Mouse (Mus musculus) R1 (cell line): ENCODE data around the gene Gnpat.
A peak's percentile ranks its signal among the peaks of the same experiment; 100 is the strongest.
"Not testable (repeated sequence)": the region's sequence is repeated elsewhere in the genome, so short reads cannot be mapped to it uniquely, and the experiment has no call there.

Experiments
- DNase-seq: peaks from one replicate; pipeline ENCODE4 v3.0.0-alpha.2; 2018; ENCODE audit warnings: low read depth, low spot score

Gene Gnpat

DNA sequence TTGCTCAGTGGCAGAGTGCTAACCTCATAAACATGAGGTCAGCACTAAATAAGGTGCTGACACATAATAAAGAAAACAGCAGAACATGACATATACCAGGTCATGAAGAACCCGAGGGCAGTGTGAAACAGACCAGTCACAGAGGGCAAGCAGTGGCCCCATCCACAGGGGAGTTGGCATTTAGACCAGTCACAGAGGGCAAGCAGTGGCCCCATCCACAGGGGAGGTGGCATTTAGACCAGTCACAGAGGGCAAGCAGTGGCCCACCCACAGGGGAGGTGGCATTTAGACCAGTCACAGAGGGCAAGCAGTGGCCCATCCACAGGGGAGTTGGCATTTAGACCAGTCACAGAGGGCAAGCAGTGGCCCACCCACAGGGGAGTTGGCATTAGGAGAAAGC lies 19.9 kb upstream of the Gnpat start:
- not testable (repeated sequence) for DNase-seq

DNA sequence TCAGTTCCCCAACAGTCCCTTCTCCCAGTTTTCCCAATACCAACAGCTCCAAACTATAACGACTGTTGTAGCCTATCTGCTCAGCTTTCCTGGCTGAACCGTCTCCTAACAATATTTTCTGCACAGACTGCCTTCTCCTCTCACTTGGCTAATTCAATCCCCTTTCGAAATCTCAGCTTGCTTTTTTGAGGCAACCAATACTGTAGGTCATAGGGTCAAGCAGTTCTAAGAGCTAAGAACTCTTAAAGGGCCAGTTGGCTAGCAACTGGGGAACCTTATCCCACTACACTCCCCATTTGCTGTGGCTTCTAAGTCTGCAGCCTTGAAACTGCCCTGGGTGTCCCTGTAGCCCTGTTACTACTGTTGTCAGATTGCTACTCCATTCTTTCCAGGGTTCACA lies 17.7 kb upstream of the Gnpat start:
- no peak for DNase-seq

DNA sequence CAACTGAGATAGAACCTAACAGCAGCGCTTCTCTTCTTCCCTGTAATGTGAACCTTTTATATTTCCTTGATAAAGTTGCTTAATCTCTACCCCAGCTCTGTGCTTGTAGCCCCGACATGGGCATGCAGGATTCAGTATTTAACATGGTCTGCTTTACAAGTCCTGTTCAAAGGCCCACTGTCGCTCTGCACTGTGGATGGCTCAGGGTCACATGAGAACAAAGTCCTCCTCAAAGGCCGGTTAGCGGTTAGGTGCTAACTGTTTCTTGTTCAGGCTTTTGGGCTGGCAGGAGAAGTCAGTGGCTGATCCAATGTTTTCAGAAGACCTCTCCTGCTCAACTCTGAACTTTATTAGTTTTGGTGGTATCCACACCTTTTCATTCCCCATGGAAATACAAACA lies 17.3 kb upstream of the Gnpat start:
- no peak for DNase-seq

DNA sequence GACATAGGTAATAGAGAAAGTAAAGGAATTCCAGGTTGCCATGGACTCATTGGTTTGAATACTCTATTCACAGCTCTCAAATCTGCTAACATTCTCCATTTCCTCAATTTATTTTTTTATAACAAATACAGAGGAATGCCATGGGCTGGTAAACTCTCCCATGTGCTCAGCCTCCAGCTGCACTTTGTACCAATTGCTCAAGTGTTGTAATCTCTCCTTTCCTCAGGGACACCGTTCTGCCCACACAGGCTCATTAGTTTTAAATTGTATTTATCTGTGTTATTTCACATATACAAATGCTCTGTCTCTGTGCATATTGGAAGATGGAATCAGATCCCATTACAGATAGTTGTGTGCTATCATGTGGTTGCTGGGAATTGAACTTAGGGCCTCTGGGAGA lies 9.3 kb upstream of the Gnpat start:
- DNase-seq: no peak

DNA sequence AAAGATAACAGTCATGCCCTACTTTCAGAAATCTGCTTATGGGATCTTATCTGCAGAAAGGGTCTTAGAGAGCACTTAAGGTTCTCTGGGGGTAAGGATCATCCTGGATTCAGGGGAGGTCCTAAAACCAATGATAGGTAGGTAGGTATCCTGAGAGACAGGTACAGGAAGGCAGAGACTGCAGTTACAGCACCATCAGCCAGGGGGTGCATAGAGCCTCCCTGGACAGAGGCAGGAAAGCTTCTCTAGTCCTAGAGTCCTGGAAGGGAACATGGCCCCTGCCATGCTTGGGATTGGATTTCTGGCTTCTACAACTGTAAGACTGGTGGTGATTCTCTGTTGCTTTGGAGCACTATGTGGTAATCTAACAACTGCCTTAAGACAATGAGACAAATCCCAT lies 3.4 kb upstream of the Gnpat start:
- peak; percentile 76 for DNase-seq

DNA sequence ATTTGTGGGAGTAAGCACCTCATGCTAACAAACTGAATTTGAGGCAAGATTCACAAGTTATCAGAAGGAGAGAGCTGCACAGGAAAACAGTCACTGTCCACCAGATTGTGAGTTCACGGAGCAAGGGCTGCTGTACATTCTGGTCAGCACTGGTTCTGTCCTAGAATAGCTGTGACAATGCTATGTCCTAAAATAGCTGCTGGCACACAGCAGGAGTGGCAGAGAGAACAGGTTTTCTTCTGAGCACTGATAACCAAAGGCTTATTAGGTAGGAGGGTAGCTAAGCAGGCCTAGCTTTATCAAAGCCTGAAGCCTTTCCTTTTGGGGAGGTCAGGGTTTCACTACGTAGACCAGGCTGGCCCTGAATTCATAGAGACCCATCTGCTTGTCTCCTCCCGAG lies 2.6 kb upstream of the Gnpat start:
- DNase-seq: no peak

DNA sequence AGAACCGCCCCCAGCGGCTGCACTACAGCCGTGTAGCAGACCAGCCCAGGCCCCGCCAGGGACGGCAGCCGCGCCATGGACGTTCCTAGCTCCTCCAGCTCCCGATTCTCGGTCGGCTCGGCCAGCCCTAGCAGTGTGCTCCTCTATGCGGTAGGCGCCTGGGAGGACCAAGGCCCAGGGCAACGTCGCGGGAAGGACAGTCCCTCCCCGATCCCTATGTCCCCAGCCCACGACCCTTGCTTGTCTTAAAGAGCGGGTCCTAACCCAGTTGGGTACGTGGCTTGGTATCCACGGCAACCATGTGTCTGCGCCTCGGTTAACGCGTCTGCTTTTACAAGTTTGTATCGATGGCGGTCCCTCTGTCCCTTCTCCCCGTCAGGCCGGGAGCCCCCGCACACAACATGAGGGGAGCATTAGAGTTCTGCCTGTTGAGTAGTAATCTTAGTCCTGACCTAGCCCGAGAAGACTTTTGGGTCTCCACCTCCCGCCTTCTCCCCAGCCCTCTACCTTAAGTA lies 387 bp downstream of the Gnpat start:
- DNase-seq: no peak

DNA sequence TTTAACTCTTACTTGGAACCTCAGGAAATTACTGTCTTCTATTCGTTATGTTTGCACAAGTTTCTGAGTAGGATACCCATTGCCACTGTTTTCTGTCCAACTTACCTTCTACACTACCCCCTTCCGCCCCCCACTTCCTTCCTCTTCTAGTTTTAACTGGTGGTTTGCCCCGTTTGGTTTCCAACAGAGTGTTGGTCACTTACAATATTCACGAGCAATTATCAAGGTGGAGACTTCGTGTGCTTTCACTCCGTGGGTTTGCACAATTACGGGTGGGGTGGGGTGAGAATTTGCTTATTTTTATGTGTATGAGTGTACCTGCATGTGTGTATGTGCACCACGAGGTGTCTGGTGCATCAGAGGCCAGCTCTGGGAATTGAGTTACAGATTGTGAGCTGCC lies 896 bp downstream of the Gnpat start:
- DNase-seq: no peak

DNA sequence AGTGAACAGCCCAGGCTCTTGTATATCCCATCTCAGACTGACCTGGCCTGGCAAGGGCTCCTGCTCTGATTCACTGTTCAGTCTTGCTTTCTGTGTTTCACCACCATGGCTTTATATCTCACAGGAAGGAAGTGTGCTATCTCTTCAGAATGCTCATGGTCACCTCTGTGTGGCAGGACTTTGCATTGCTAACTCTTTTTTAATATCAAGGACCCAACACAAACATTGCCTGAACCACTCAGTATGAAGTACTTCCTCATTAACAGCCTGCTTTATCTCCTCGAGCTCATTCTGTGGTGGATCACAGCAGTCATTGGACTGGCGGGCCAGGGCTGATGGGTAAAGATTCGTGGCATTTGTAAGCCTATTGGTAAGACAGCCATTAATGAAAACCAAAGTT lies 3.8 kb downstream of the Gnpat start:
- DNase-seq: no peak

DNA sequence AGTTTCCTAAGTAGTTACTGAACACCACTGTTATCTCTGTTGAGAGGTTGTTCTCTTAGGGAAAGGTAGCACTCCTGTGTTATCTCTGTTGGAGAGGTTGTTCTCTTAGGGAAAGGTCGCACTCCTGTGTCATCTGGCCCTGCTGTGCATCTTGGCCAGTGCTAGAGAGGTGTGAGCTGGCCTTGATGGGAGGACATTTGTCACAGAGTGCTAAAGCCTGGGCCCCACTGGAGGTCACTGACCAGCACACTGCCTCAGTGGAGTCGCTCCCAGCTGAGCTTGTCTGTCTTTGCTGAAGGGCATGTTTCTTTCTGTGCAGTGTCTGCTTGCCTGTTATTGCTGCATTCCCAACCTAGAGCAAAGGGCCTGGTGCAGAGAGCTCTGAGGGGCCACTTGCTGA lies 4.3 kb downstream of the Gnpat start:
- no peak for DNase-seq

DNA sequence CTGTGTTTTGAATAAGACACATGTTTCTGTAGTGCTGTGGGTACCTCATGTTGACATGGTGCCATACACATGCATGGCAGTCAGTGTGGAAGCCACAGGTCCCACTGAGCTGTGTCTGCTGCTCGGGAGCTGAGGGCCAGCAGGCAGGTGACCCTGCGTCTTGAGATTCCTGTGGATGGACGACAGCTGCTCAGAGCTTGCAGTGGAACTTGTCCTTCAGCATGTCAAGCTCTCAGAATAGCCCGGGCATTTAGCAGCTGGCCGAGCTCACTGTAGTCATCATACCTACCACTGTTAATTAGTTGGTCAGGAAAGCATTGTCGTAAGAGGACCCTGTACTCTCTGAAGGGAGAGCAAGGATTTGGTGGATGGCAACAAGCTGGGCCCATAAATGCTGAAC lies 6.9 kb downstream of the Gnpat start:
- DNase-seq: no peak

DNA sequence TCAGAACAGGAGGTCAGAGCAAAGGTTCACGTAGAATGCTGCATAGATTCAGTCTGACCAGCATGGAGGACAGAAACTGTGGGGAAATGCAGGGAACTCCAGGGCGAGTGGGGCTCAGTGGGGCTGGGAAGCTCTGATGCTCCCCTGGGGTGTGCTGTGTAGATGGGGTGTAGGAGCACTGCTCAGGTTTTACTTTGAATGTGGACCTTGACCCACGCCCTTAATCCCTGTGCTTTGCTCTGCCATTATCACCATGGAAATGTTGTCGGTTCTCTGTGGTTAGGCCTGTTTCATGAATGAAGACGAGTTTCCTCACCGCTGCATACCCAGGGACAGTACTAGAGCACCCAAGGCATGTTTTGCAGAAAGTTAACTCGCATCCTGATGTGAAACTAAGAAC lies 8.6 kb downstream of the Gnpat start:
- DNase-seq: no peak

DNA sequence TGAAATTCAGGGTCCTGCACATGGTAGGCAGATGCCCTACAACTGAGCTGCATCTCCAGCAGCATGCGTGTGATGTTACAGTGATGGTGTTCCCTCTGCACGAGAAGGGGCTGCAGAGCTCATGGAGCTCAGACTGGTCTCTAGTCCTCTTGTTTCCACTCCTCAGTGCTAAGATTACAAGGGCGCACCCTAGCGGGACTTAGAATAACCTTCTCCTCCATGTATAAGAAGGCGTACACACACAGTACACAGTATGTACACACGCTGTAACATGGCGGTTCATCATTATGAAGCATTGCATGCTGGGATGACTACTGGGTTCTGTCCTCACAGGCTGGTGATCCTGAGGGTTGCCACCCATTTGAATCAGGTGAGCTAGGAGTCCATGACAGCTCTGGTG lies 9.2 kb downstream of the Gnpat start:
- peak; percentile 85 for DNase-seq

DNA sequence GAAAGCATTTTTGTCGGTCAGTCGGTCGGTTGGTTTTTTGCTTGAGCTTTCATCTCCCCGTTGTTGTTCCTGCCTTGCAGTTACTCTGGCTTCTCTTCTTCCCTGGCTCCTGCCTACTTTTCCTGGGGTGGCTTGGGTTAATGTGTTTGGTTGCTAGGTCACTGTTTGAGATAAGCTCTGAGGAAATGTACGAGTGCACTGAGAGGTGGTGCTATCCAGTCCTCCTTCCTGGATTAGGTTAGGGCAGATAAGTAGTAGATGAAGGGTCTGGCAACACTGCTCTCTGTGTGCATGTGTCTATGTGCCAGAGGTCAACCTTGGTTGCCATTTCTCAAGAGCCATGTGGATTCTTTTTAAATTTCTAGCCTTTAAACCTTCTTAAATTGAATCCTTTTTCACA lies 9.9 kb downstream of the Gnpat start:
- DNase-seq: no peak

DNA sequence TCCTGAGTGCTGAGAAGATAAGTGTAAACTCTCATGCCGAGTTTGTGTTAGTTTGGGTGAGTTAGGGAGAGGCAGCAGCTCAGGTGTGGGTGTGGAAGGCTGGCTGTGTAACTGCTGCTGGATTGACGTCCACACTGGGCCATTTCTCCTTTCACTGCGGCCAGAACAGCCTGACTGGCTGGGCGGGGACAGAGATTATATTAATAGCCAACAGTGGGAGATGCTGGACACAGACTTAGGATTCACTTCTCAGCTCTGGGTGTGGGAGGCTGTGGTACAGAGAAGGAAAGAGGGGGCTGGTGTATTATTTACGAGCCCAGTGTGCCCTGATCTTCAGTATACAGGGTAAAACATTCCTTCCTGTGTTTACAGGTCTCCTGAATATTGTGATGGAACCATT lies 15.3 kb downstream of the Gnpat start:
- DNase-seq: no peak

DNA sequence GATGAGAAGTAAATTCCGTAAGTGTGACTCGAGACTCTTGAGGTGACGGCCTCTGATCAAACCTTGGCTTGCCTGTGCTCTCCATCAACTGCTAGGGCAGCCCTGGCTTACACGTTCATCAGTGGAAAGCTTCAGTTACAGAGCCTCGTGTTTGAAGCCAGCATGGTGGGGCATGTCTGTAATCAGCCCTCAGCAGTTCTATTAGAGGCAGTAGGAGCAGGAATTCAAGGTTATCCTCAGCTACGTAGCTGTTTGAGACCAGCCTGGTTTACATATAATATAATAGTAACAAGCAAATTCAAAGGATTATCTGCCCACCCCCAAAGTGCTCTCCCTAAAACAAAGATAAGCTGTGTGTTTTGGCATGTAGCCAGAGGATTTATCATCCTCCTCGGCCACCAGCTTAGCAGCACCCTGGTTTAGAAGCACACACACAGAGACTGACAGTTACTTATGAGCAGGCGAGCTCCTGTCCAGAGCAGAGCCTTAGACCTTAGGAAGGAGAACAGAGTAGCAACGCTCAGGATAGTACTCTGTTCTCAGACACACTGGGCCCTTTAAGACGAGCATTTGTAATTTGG lies 16.2 kb downstream of the Gnpat start:
- DNase-seq: no peak

DNA sequence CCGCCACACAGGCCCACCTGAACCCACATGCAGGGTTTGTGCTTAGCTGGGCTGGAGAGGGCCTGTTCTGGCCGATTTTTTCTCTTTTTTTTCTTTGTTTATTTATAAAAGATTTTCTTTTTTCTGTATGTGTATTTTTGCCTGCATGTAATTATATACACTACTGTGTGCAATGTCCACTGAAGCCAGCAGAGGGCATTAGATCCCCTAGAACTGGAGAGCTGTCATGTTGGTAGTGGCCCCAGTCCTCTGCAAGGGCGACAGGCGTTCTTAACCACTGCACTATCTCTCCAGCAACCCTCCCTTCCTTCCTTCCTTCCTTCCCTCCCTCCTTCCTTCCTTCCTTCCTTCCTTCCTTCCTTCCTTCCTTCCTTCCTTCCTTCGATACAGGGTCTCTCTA lies 25.6 kb downstream of the Gnpat start:
- DNase-seq: peak; percentile 56

DNA sequence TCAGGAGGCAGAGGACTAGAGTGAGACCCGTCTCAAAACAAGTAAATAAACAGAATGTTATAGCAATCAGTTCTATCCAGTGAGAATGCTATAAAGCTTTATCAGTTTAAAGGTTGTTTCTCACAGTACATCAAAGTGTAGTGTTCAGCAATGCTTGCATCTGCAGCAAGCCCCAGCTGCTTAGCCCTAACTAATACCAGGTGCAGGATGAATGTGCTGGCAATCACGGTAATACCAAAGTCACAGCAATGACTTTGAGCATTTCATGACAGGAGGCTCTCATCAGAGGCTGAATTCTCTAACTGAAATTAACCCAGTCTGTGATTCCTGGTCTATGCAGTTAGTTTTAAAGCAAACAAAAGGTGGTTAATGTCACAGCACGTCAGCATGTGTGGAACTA lies 29.8 kb downstream of the Gnpat start:
- DNase-seq: no peak

DNA sequence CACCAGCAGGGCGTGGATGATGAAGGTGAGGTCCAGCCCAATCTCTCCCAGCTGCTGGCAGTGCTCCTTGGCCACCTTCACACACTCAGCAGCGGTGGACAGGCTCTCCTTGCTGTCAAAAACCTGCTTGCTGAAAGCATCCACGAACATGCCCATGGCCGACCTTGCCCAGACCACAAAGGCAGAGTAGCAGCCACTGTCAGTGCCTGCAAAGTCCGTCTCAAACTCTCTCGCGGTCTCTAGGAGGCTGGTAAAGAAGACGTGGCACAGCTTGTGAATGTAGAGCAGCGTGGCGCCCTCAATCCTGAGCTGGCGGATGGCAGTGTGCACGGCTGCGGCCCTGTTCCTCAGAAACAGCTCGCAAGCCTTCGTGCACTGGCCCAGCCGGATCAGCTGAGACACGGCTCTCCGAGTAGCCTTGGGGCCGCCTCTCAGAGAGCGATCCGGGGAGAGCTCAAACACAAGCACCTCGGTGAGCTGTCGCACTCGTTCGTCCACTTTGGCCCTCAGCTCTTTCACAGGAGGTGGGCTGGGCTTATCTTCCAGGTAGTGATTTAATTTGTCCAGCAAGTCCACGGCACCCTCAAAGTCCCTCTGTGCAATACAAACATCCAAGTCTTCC lies 33.3 kb downstream of the Gnpat start:
- no peak for DNase-seq

DNA sequence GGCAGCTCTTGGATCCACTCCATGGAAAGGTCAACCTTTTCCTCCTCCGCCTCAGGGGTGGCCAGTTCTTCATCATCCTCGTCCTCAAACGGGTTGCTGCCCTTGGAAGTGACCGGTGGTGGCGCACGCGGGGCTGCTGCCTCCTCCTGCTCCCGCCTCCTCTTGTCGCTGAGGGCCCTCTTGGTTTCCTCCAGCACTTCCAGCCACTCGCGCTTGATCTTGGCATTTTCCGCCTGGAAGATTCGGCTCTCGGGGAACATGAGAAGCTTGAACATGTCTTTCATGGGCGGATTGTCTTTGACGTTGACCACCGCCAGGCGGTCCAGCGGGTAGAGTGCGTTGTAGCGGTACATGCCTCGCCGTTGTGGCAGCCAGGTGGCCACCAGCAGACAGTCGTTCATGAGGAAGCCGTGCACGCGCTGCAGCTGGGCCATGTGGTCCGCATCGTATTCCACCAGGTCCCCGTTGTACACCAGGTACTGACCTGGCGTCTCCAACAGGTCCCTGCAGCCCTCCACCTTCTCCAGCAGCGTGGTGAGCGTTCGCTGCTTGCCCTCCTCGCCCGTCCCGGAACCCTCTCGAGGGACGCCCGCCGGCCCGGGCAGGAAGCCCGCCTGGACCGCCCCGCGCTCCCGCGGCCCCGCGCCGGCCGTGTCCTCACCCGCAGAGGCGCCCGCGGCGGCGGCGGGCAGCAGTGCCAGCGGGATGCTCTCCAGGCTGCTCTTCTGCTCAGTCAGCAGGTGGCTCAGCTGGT lies 34.0 kb downstream of the Gnpat start:
- DNase-seq: peak; percentile 44

DNA sequence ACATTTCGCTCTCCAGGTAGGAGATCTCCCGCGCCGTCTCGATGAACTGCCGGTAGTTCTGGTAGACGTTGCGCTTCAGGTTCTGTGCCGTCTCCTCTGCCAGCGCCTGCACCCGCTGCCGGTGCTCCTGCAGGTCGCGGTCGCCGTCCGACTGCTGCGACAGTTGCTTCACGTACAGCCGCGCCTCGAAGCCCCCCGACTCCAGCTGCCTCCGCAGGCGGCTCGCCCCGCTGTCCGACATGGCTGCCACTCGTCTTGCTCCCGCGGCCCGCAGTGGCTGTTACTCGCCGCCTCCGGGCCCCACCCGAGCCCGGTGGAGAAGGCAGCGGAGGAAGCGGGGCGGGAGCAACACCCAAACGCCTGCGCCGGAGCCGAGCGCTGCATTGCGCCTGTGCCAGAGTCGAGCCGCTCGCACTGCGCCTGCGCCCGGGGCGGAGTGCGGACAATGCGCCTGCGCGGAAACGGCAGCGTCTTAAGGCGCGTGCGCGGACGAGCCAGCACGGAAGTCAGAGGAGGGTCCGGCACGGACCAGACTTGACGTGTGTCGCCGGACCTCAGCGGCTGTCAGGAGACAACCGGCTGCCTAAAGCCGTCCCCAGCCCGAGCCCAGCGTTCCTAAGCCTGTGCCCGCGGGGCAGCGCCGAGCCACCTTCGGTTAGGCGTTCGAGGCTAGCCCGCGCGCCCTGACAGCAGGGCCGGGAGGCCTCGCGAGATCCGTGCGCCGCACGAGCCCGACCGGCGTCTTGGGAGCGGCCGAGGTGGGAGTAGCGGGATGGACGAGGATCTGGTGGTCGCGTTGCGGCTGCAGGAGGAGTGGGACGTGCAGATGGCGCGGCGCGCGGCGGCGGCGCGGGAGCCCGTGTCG lies 34.8 kb downstream of the Gnpat start, which contains the start of the genes Exoc8 and Sprtn:
TSS of gene Exoc8 (minus strand) at position 320 of the 865 bp plus-strand sequence.
TSS of gene Sprtn (plus strand) at position 501 of the 865 bp plus-strand sequence.
- peak; percentile 93 for DNase-seq
